Mouse (Mus musculus) lung, adult 18-20 months (tissue): ENCODE measurements at regions not wholly inside any gene's neighbourhood (a gene's known extent, or its start where the extent isn't known, plus 50 kb on each side); places are given as distances from the start of the nearest gene placed in this dataset.
A peak's percentile ranks its signal among the peaks of the same experiment; 100 is the strongest.

Experiments used
- DNase-seq, 2 experiments: peaks; one replicate each; pipeline ENCODE4 v3.0.0; 2022; ENCODE audit warnings: mixed read lengths in 2 of 2

DNA sequence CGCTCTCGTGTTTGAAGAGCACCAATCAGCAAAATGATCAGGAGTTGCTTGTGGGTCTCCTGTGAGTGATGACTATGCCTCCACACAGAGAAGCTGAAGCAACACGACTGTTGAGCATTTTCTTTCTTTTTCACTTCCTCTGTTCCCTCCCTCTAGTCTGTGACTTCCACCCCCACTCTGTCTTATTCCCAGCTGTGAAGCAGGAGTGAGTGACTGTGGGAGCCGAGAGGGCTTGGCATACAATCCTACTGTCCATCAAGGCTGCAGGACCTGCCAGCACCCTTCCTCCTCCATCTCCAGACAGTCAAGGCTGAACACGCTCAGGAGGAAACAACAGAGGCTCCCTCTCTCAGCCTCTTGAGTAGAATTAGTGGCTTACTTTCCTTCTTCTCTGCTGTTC is 401.3 kb downstream of the Plcl1 start:
- DNase-seq, result peak; percentile 7 to 10

DNA sequence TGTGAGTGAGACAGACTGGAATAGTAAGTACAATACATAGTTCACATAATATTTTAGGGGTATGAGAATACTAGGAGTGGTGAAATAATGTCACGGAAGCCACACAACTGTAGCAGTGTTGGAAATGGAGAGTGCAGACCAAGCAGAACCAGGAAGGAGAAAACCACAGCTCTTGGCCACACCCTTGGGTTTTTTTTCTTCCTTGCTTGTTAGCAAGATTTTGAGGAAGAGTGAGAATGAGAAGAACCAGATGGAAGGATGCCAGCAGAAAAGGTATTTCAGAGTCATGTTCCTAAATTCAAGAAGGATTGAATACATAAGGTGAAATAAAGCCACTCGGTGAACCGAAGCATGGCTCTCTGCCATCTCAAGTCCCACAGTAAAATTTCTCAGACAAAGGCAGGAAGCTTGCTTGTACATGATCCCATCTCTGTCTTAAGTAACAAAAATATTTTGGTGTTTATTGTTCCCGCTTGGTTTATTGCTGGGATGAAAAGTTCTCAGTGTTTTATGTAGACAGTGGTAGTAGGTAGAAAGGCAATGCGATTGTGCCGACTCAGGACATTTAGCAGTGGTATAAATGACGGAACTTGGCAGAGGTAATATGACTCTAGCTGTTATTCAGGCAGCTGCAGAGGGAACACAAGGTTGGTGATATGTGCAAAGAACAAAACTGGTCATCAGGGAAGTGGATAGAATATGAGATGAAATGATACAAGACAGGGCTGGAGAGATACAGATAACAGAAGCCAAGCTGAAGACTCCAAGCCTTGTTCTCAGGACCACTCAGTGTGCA is 403.2 kb downstream of the Plcl1 start:
- DNase-seq, result peak; percentile 17 to 35

GRCm38 (mm10) chr1:55812486-55812885 is 406.8 kb downstream of the Plcl1 start:
- no peak for DNase-seq

DNA sequence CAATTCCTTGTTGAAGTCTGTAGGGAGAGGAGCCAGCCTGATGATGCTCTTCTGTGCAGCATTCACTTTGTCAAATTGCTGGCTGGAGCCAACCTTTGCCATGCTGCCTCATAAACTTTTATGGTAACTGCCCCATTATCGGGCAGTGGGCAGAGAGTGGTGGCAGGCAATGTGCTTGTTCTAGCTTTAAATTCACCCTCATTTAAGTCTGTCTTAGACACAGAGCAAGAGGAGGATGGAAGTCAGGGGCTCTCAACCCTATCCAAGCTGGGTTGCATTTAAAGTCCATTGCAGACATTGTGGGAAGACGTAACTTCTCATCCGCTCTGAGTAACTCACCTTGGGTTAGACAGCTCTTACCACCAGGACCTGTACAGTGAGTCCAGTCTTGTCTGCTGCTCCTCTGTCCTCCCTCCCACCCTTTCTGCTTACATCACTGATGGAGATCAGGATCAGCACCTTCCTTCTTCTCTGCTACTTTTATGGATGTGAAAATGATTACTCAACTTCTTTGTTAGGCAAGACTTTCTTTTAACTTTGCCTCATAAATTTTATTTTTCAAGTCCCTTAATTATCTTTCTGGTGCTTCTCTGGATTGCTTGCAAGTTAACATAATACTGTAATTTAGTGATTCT is 415.3 kb downstream of the Plcl1 start:
- DNase-seq, result no peak

GRCm38 (mm10) chr1:55822599-55822998 is 416.9 kb downstream of the Plcl1 start:
- DNase-seq, result no peak

DNA sequence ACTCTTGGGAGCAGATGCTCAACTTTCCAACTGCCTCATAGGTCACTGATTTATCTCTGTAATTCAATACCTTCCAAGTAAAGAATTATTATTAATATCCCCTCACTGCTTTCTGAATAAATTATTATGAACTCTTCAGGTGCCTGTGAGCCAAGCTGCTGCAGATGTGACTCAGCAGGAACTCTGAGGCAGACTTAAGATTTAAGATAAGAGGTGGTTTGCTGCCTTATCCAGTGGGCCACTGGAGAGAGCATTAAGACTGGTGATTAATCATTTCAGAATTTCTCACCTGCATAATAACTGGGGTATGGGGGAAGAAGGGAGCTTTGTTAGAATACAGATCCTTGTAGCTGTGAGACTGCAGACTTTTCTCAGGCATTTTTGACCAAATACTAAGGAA is 421.5 kb downstream of the Plcl1 start:
- DNase-seq, result no peak

- DNase-seq, result no peak
Measured at GRCm38 (mm10) chr1:55835281-55835680, 429.6 kb downstream of the Plcl1 start.

GRCm38 (mm10) chr1:55836750-55837149 is 431.0 kb downstream of the Plcl1 start:
- peak in 1 of 2 experiments; percentile 2 for DNase-seq

GRCm38 (mm10) chr1:55837366-55837765 is 431.6 kb downstream of the Plcl1 start:
- no peak for DNase-seq

GRCm38 (mm10) chr1:55838168-55838567 is 432.4 kb downstream of the Plcl1 start:
- DNase-seq, result peak; percentile 17 to 45

GRCm38 (mm10) chr1:55848806-55849205 is 443.1 kb downstream of the Plcl1 start:
- no peak for DNase-seq

- DNase-seq, result no peak
Measured at GRCm38 (mm10) chr1:55852354-55852753, 446.6 kb downstream of the Plcl1 start.

GRCm38 (mm10) chr1:55859113-55859512 is 453.4 kb downstream of the Plcl1 start:
- no peak for DNase-seq

DNA sequence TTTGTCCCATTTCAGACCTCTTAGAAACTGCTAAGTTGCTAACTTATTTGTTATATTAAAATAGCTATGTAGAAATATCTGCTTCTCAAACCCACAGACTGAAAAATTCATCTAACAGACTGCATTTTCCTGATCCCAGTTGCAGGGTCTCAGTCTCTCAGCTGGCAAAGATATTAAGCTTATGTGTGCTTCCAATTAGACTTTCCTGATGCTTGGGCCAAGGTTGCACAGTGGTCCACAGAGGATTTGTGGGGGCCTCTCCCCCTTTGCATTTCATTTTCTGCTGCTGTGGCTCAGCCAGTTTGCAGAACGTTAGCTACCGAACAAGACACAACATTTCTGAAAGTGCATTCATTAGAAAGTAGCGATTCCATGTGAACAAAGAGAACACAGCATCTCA is 457.4 kb downstream of the Plcl1 start:
- no peak for DNase-seq

DNA sequence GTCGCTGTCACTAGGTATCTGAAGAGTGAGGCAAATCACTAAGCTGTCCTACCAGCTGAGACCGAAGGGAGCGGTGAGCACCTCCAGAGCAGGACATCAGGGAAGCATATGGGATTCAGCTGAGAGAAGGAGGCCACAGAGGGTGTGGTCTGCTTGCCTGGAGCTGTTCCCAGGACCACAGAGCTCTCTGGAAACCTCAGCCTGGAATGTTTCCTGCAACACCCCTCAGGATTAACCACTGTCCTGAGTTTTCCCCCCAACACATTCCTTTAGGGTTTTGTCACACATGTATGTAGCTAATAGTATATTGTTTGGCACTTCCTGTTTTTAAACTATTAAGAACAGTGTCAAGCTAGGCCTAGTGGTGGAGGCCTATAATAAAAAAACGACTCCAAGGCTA is 459.6 kb downstream of the Plcl1 start:
- DNase-seq, result no peak

- DNase-seq, result no peak
Measured at GRCm38 (mm10) chr1:55866677-55867076, 461.0 kb downstream of the Plcl1 start.

DNA sequence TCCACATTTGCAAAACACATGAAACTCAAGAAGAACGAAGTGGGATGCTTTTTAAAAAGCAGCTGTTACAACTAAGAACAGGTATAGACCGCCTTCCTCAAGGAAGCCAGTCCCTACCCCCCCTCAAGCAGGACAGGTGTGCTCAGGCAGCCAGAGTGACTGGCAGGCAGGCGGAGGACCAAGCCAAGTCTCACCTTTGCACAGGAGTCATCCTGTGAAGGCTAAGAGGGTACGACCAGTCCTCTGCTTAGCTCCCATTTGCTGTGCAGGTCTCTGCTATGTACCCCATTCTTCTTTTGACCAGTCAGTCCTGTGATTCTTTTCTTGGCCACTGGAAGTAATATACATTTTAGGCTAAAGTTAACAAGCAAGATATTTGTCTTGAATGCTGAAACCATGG is 467.9 kb downstream of the Plcl1 start:
- DNase-seq, result no peak

- peak; percentile 27 to 43 for DNase-seq
Measured at GRCm38 (mm10) chr1:55874143-55874867, 468.6 kb downstream of the Plcl1 start.

DNA sequence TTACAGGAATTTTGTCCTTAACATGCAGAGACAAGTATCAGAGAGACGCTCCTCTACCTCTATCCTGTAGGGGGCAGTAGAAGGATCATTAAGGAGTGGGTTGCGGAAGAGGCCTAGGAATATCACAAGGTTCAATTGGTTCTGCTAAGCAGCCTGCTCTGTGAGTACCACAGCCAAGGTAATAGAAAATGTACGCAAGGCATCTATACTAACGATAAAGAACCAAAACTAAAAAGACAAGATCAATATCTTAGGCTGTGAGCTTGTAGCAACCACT is 469.1 kb downstream of the Plcl1 start:
- DNase-seq, result no peak

DNA sequence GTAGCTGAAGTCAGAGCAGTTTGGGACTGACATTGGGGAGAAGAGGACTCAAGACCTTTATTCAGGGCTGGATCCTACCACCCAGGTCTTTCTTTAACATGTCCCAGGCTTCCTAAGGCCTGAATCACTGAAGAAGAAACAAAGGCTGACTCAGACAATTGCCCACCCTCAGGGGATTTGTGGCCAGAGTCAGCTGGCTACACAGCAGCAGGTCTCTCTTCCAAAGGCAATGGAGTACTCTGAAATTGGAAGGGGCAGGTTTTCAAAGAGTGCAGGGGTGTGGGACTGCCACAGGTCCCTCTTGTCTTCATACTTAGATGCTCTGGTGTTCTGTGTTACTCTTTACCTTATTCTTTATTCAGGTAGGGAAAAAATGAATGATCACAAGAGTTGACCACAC is 478.9 kb downstream of the Plcl1 start:
- DNase-seq, result no peak

DNA sequence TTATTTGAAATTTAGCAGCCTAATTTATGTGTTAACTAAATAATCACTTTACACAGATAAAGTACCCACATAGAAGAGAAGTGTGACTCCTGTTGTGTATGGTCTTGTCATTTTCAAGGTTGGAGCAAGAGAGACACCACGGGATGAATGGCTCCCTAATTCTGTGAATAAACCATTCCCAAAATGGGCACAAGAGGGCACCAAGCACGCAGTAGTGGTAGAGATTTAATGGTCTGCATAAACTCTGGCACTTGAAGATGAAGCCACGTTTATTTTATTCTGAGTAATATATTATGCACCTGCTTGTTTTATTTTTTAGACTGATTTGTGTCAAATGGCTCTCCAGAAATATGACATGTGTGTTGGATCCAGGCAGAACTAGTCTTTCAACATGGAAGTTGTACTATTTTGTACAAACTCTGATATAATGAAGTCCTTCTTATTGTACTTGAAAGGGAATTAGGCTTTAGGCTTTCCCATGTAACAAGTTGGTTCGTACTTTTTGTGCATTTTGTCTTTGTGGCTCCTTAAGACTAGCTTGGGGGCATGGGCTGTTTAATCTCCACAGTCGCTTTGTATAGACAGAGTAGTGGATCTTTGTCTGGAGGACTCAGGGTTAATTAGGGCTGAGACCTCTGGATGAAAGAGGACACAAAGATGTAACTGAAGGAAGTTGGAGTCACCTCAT is 480.8 kb downstream of the Plcl1 start:
- DNase-seq, result peak in 1 of 2 experiments; percentile 17

- DNase-seq, result no peak
Measured at GRCm38 (mm10) chr1:55887386-55887785, 481.7 kb downstream of the Plcl1 start.

DNA sequence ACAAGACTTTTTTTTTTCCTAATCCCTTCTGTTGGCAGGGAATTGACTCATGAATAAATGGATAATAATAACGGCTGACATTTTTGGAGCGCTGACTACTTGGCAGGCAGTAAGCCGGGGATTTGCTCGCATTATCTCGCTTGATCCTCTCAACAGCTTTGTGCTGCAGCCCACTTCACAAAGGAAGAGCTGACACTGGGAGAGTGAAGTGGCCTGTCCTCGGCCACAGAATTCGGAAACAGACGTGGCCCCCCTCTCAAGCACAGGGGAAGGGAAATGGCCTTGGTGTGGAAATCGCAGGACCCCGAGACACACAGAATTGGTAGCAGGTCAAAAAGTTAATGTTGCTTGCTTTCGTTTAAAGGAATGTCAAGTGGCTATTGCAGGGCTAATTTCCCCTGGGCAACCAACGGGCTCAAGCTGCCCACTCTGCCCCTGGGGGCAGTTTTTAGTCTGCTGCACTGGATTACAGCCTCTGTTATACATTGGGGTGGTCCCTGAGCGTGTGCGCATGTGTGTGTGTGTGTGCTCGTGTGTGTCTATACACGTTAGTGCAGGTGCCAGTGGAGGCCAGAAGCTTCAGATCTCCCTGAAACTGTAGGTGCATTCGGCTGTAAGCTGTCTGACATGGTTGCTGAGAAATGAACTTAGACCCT is 483.1 kb downstream of the Plcl1 start:
- DNase-seq, result no peak
